Mouse (Mus musculus): ENCODE measurements at regions not wholly inside any gene's neighbourhood (a gene's known extent, or its start where the extent isn't known, plus 50 kb on each side); places are given as distances from the start of the nearest gene placed in this dataset.

GRCm38 (mm10) chr1:161687548-161687947 lies 100.7 kb downstream of the Fasl start:
- TF ChIP-seq CTCF (IDR thresholded peaks at IDR 0.05; ENCODE audit: low read depth) (peak; percentile 88), EP300 (optimal IDR thresholded peaks at IDR 0.05) (no peak)

All from stomach, postnatal 0 days (tissue).